Mouse (Mus musculus): ENCODE results near the gene Foxo4. TPM values are rescaled to one million over a fixed set of nuclear protein-coding genes. Genes with fewer than 3 reads are reported as not detected.

The Foxo4 gene
- polyA plus RNA-seq, 1 experiment: 12.3 TPM

DNA sequence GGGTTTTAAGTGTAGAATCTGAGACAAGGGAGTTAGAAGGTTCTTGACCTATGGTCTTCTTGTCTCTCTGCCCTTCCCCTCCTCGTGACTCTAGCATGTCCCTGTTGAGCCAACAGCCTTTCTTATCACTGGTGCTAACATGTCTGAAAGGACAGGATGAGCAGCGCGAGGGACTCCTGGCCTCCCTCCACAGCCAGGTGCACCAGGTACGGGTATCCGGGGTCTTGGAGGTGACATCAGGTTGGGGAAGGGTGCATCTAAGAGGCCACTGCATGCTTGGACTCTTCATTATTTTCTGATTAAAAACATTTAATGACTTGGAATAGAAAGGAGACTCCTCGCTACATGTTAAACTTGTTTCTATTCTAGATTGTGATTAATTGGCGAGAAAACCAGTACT, 34.7 kb downstream of the Foxo4 start:
- no peaks in the 10 kb centered on the region for H3K4me1 ChIP-seq (ENCODE audit: control insufficient read depth, insufficient read depth, low read length)
- TF ChIP-seq CTCF (IDR thresholded peaks at IDR 0.05; ENCODE audit: extremely low read depth, insufficient read depth, low read length) (no peak), POLR2A (IDR thresholded peaks at IDR 0.05; ENCODE audit: extremely low read depth, insufficient read depth, low read length) (no peak)
- H3K27ac ChIP-seq (ENCODE audit: insufficient read depth, low read length): no peak overlapping the region
- H3K4me3 ChIP-seq (ENCODE audit: insufficient read depth, low read length): no peak overlapping the region

DNA sequence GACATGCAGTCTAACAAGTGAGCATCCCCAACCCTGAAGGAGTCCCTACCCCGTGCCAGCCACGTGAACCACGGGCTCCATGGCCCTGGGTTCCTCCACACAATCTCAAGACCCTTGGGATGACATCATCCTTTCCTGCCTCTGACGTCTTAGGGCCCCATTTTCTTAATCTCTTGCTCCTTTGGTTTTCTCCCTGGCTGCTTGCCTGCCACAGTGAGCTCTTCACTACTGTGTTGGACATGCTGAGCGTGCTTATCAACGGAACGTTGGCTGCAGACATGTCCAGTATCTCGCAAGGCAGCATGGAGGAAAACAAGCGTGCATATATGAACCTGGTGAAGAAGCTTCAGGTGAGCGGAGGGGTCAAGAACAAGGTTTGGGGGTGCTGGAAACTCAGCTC, 35.8 kb downstream of the Foxo4 start:
- no peaks in the 10 kb centered on the region for H3K4me1 ChIP-seq (ENCODE audit: control insufficient read depth, insufficient read depth, low read length)
- TF ChIP-seq CTCF (IDR thresholded peaks at IDR 0.05; ENCODE audit: extremely low read depth, insufficient read depth, low read length): no peak
- no peak for TF ChIP-seq POLR2A (IDR thresholded peaks at IDR 0.05; ENCODE audit: extremely low read depth, insufficient read depth, low read length)
- no peak overlapping the region for H3K4me3 ChIP-seq (ENCODE audit: insufficient read depth, low read length)
- H3K27ac ChIP-seq (ENCODE audit: insufficient read depth, low read length): no peak overlapping the region

DNA sequence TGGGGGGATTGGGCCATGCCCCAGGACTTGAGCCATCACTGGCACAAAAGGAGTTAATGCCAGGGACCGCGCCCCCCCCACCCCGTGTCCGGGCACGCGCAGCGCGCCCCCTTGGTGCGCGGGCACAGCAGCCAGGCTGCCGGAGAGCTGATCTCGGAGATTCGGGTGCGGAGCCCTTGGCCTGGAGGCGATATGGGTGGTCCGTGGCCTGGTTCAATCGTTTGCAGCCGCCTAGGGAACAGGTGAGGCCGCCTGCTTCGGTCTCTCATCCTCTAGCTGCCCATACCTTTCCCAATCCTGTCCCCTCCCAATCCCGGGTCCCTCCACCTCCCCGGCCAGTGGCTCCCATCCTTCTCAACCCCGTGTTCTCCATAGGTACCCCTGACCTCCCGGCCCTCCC, 44.7 kb downstream of the Foxo4 start, which contains the start of gene Nlgn3:
Gene Nlgn3 (plus strand): TSS at position 114 of the 400 bp plus-strand sequence.
- Histone ChIP-seq H3K4me1 (ENCODE audit: control insufficient read depth, insufficient read depth, low read length) (peaks cover 2% of the 10 kb centered on the region), H3K27ac (ENCODE audit: insufficient read depth, low read length) (peak within 1 kb of the TSS; percentile 96), H3K4me3 (ENCODE audit: insufficient read depth, low read length) (peak within 1 kb of the TSS; percentile 78)
- TF ChIP-seq CTCF (IDR thresholded peaks at IDR 0.05; ENCODE audit: extremely low read depth, insufficient read depth, low read length) (no peak), POLR2A (IDR thresholded peaks at IDR 0.05; ENCODE audit: extremely low read depth, insufficient read depth, low read length) (no peak)

DNA sequence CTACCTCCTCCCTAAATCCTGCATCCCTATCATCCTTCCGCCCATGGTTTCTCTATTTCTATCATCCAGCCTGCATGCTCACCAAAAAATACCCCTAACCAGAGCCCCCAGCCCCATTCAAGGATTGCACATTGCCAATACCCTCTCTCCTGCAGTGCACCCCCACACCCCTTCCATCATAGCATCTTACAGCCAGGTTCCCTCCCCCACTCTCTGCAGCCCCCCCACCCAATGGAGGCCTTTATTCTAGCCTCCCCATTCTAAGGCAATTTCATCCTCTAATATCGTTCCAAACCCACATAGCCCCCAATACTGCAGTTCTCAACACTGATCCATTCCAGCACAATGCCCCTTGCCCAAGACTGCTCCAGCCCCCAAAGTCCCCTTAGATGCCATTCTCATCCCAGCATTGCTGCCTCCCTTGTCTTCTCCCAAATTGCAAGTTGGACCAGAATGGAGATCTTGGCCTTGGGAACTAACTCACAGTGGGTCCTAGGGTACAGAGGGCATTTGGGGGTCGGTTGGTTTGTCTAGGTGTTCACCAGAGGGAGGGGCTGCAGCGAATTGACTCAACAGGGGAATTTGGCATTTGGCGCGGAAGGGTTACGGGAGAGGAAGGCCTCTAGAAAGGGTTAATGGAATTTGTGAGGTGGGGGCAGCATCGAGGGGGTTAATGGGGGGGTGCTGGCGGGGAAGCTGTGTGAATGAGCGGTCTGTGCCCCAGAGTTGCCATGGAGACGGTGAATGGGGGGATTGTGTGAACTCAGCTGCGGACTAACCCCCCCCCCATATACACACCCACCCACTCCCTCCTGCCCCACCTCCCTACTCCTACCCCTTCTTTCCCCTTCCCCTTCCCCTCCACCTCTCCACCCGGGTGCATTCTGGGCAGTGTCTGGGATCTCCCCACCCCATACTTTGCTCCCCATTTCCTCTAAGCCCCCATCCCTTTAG, 45.4 kb downstream of the Foxo4 start:
- TF ChIP-seq POLR2A (IDR thresholded peaks at IDR 0.05; ENCODE audit: extremely low read depth, insufficient read depth, low read length): no peak
- no peak for TF ChIP-seq CTCF (IDR thresholded peaks at IDR 0.05; ENCODE audit: extremely low read depth, insufficient read depth, low read length)
- Histone ChIP-seq H3K4me3 (ENCODE audit: insufficient read depth, low read length) (peak overlapping the region; percentile 78), H3K4me1 (ENCODE audit: control insufficient read depth, insufficient read depth, low read length) (peaks cover 4% of the 10 kb centered on the region), H3K27ac (ENCODE audit: insufficient read depth, low read length) (peak overlapping the region; percentile 96)

DNA sequence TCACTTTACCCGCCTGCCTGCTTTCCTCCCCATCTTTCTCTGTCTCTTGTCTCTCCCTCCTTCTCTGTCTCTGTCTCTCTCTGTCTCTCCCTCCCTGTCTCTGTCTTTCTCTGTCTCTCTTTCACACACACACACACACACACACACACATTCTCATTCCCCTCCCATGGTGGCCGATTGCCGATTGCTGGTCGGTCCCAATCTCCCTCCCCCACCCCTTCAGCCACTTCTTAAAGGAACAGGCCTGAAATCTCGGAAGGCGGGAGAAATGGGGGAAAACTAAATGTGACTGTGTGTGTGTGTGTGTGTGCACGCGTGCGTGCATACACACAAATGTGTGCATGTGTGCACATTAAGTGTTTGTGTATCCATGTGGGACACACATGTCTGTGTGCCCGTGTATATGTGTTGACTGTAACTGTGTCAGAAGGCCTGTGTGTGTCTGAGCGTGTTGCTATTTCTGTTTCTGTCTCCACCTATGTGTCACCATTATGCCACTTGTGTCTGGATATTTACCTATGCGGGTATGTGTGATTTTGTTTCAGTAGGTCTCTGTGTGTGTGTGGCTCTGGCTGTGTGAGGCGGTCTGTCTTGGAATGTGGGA, 46.2 kb downstream of the Foxo4 start:
- peaks cover 4% of the 10 kb centered on the region for H3K4me1 ChIP-seq (ENCODE audit: control insufficient read depth, insufficient read depth, low read length)
- H3K27ac ChIP-seq (ENCODE audit: insufficient read depth, low read length): no peak overlapping the region; the same call in 1 of the 2 replicates
- TF ChIP-seq POLR2A (IDR thresholded peaks at IDR 0.05; ENCODE audit: extremely low read depth, insufficient read depth, low read length) (no peak), CTCF (IDR thresholded peaks at IDR 0.05; ENCODE audit: extremely low read depth, insufficient read depth, low read length) (no peak)
- peak overlapping the region; percentile 78 for H3K4me3 ChIP-seq (ENCODE audit: insufficient read depth, low read length)

DNA sequence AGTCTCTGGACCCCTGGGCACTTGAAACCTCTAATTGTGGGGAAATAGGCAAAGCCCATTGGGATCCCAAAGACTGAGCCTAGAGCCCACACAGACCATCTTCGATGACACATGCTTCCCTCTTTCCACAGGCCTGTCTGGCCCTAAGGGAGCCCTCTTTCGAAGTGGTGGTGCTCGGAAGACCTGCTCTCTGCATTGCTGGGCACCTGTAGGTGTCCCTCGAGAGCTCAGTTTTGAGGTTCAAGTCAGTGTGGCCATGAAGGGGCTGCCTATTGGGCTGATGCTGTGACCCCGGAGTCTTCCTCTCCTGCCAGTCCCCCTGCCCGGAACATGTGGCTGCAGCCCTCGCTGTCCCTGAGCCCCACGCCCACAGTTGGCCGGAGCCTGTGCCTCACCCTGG, 47.3 kb downstream of the Foxo4 start:
- no peak overlapping the region for H3K27ac ChIP-seq (ENCODE audit: insufficient read depth, low read length)
- H3K4me3 ChIP-seq (ENCODE audit: insufficient read depth, low read length): peak overlapping the region; percentile 78
- H3K4me1 ChIP-seq (ENCODE audit: control insufficient read depth, insufficient read depth, low read length): peaks cover 4% of the 10 kb centered on the region
- TF ChIP-seq POLR2A (IDR thresholded peaks at IDR 0.05; ENCODE audit: extremely low read depth, insufficient read depth, low read length) (no peak), CTCF (IDR thresholded peaks at IDR 0.05; ENCODE audit: extremely low read depth, insufficient read depth, low read length) (no peak)

DNA sequence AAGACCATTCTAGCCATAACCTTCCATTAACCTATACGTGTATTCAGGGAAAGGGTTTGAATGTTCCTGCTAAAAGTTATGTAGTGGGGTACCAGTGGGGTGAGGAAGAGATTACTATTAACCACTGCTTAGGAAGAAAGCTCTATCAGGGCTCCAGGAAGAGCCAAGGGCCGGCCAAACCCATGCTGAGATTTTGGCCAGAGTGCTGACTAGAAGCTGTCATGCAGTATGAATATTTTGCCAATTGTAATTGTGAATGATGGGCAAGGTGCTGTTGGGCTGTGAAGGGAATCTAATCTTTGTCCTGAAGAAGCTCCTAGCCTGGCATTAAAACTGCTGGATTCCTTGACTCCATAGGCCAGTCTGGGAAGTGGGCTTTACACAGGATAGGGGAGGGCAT, 50.3 kb downstream of the Foxo4 start:
- peaks cover 5% of the 10 kb centered on the region for H3K4me1 ChIP-seq (ENCODE audit: control insufficient read depth, insufficient read depth, low read length)
- no peak overlapping the region for H3K27ac ChIP-seq (ENCODE audit: insufficient read depth, low read length)

DNA sequence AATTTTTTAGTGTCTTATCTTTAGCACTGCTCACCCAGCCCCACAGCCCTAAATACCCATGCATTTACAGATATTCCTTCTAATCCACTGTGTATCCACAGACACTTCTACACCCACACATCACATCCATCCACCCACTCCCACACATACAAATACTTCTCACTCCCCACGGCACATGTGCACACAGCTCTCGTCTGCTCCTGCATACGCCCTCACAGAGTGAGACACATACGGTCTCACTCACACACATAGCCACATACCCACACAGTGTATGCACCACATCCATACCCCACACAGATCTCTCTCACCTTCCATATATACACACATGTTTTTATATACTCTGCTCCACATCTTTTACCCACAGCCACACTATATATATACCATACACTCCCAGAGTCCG, 55.0 kb downstream of the Foxo4 start:
- peaks cover 5% of the 10 kb centered on the region for H3K4me1 ChIP-seq (ENCODE audit: control insufficient read depth, insufficient read depth, low read length)
- TF ChIP-seq CTCF (IDR thresholded peaks at IDR 0.05; ENCODE audit: extremely low read depth, insufficient read depth, low read length) (no peak), POLR2A (IDR thresholded peaks at IDR 0.05; ENCODE audit: extremely low read depth, insufficient read depth, low read length) (no peak)
- no peak overlapping the region for H3K4me3 ChIP-seq (ENCODE audit: insufficient read depth, low read length)
- no peak overlapping the region for H3K27ac ChIP-seq (ENCODE audit: insufficient read depth, low read length)

More for the DNA sequence above, 50.3 kb downstream of the Foxo4 start:
- TF ChIP-seq POLR2A (IDR thresholded peaks at IDR 0.05; ENCODE audit: extremely low read depth, insufficient read depth, low read length): no peak
- no peak overlapping the region for H3K4me3 ChIP-seq (ENCODE audit: insufficient read depth, low read length)

Other genes with a start within 250 kb of the Foxo4 start
- 0.08 and 0.17 TPM in 2 replicates for gene Tex11, start 194.9 kb upstream of the Foxo4 start, polyA plus RNA-seq (2012; rRNA removed)
- 8.6 and 9.3 TPM in 2 replicates for gene Slc7a3, start 168.5 kb upstream of the Foxo4 start, polyA plus RNA-seq (2012; rRNA removed)
- gene Snx12, start 32.0 kb upstream of the Foxo4 start, polyA plus RNA-seq (2012; rRNA removed): 31.5 and 33.1 TPM in 2 replicates
- gene Gm614, start 9.5 kb downstream of the Foxo4 start, polyA plus RNA-seq (2012; rRNA removed): not detected in 2 replicates
- gene Il2rg, start 13.7 kb downstream of the Foxo4 start, polyA plus RNA-seq (2012; rRNA removed): 2.4 TPM in 2 replicates
- gene Gm20489, start 14.5 kb downstream of the Foxo4 start, polyA plus RNA-seq (2012; rRNA removed): not detected in 2 replicates
- 31.6 and 33.1 TPM in 2 replicates for gene Med12, start 19.5 kb downstream of the Foxo4 start, polyA plus RNA-seq (2012; rRNA removed)
- gene Nlgn3, start 44.6 kb downstream of the Foxo4 start, polyA plus RNA-seq (2012; rRNA removed): 49.1 and 51.5 TPM in 2 replicates
- gene Gjb1, start 121.8 kb downstream of the Foxo4 start, polyA plus RNA-seq (2012; rRNA removed): 24.2 and 34.6 TPM in 2 replicates
- 177 and 193 TPM in 2 replicates for gene Zmym3, start 166.3 kb downstream of the Foxo4 start, polyA plus RNA-seq (2012; rRNA removed)
- 112 and 117 TPM in 2 replicates for gene Nono, start 174.8 kb downstream of the Foxo4 start, polyA plus RNA-seq (2012; rRNA removed)
- gene Itgb1bp2, start 194.6 kb downstream of the Foxo4 start, polyA plus RNA-seq (2012; rRNA removed): 1.8 and 1.9 TPM in 2 replicates